20 mouse cellular contexts compared by ENCODE assay signal in genomic region chr2:125943301-125943700, GRCm38 (mm10).
"Had no signal": no experiment of that assay in that cellular context is flagged by ENCODE, and none has a peak within 500 bp of the region (broad histone marks: within the 10 kb centered on the region; RNA-seq: fewer than 3 reads in every experiment).

No protein-coding gene starts in this region.

- H3K4me1 ChIP-seq: midbrain, embryonic 12.5 days; neural tube, embryonic 13.5 days; neural tube, embryonic 15.5 days had no signal

- H3K27ac ChIP-seq: lung, embryonic 15.5 days; macrophage; midbrain, embryonic 12.5 days; neural tube, embryonic 13.5 days; neural tube, embryonic 15.5 days had no signal

- H3K27me3 ChIP-seq: lung, embryonic 15.5 days; megakaryocyte, embryonic 14.5 days; midbrain, embryonic 12.5 days; neural tube, embryonic 13.5 days; neural tube, embryonic 15.5 days had no signal

- H3K4me3 ChIP-seq: lung, embryonic 15.5 days; megakaryocyte, embryonic 14.5 days; midbrain, embryonic 12.5 days; myocyte; neural tube, embryonic 13.5 days; neural tube, embryonic 15.5 days had no signal

- DNase-seq: liver, postnatal 0 days; lung, adult 2 months; midbrain, embryonic 14.5 days; retina, postnatal 1 day; right cerebral cortex, adult 18-20 months; right cerebral cortex, postnatal 25 days; right cerebral cortex, postnatal 4 days; spleen, adult 18-20 months; thymus, adult 18-20 months; thymus, postnatal 14 days; thymus, postnatal 36 days had no signal

- H3K9ac ChIP-seq: liver, postnatal 0 days; lung, embryonic 15.5 days; midbrain, embryonic 12.5 days; neural tube, embryonic 13.5 days; neural tube, embryonic 15.5 days had no signal

- H3K9me3 ChIP-seq: lung, embryonic 15.5 days; megakaryocyte, embryonic 14.5 days; midbrain, embryonic 12.5 days; neural tube, embryonic 13.5 days; neural tube, embryonic 15.5 days had no signal

- ATAC-seq: liver, postnatal 0 days; lung, postnatal 0 days; midbrain, embryonic 16.5 days had no signal

- H3K4me2 ChIP-seq: lung, embryonic 15.5 days; midbrain, embryonic 12.5 days; neural tube, embryonic 13.5 days; neural tube, embryonic 15.5 days had no signal

- H3K36me3 ChIP-seq: lung, embryonic 15.5 days had no signal
